Mouse (Mus musculus) cerebellum, adult 9-10 months (tissue): Measurements from ENCODE around the gene Ubqln1.
"Not testable (repeated sequence)": the region's sequence is repeated elsewhere in the genome, so short reads cannot be mapped to it uniquely, and the experiment has no call there.

Experiments used
- DNase-seq: peaks from one replicate; pipeline ENCODE4 v3.0.0; 2022

Ubqln1 gene

GRCm38 (mm10) chr13:58149629-58150028 lies 65.8 kb downstream of the Ubqln1 start:
- DNase-seq = no peak

GRCm38 (mm10) chr13:58149033-58149558 lies 66.4 kb downstream of the Ubqln1 start:
- DNase-seq = peak; percentile 78

GRCm38 (mm10) chr13:58148256-58148831 lies 67.1 kb downstream of the Ubqln1 start:
- peak; percentile 59 for DNase-seq

- DNase-seq = no peak
Observed at GRCm38 (mm10) chr13:58147760-58148159, 67.7 kb downstream of the Ubqln1 start.

GRCm38 (mm10) chr13:58146603-58147002 lies 68.8 kb downstream of the Ubqln1 start:
- not testable (repeated sequence) for DNase-seq

- peak; percentile 25 for DNase-seq
Observed at GRCm38 (mm10) chr13:58131692-58132091, 83.8 kb downstream of the Ubqln1 start.

- DNase-seq = no peak
Observed at GRCm38 (mm10) chr13:58129687-58130246, 85.7 kb downstream of the Ubqln1 start.

GRCm38 (mm10) chr13:58128768-58129671 lies 86.4 kb downstream of the Ubqln1 start:
- peak; percentile 95 for DNase-seq

GRCm38 (mm10) chr13:58128396-58128767 lies 87.1 kb downstream of the Ubqln1 start, which contains the start of gene Hnrnpa0:
TSS of gene Hnrnpa0 (minus strand) at chr13:58128556.
- peak; percentile 92 for DNase-seq

- peak; percentile 79 for DNase-seq
Observed at GRCm38 (mm10) chr13:58127766-58128361, 87.6 kb downstream of the Ubqln1 start.

- peak; percentile 36 for DNase-seq
Observed at GRCm38 (mm10) chr13:58126862-58127765, 88.3 kb downstream of the Ubqln1 start.
